Mouse (Mus musculus): Measurements from ENCODE around the gene Lrfn2.

Lrfn2 gene

GRCm38 (mm10) chr17:48931621-48932405, at the start of gene Lrfn2:
Gene Lrfn2 (plus strand): TSS chr17:48932379.
- no peak for DNase-seq (ENCODE audit: low read depth, low spot score)

GRCm38 (mm10) chr17:48887472-48888385, 44.5 kb upstream of the Lrfn2 start:
- no peak for DNase-seq (ENCODE audit: low read depth, low spot score)

GRCm38 (mm10) chr17:48905286-48906040, 26.7 kb upstream of the Lrfn2 start:
- DNase-seq (ENCODE audit: low read depth, low spot score) = no peak

GRCm38 (mm10) chr17:48913437-48913836, 18.7 kb upstream of the Lrfn2 start:
- no peak for DNase-seq (ENCODE audit: low read depth, low spot score)

GRCm38 (mm10) chr17:48917411-48917810, 14.8 kb upstream of the Lrfn2 start:
- DNase-seq (ENCODE audit: low read depth, low spot score) = no peak

- DNase-seq (ENCODE audit: low read depth, low spot score) = no peak
These were observed 13.7 kb upstream of the Lrfn2 start for GRCm38 (mm10) chr17:48918458-48918857.

- DNase-seq (ENCODE audit: low read depth, low spot score) = no peak
These were observed 9.3 kb upstream of the Lrfn2 start for GRCm38 (mm10) chr17:48922905-48923304.

GRCm38 (mm10) chr17:48925426-48925825, 6.8 kb upstream of the Lrfn2 start:
- DNase-seq (ENCODE audit: low read depth, low spot score) = no peak

GRCm38 (mm10) chr17:48930994-48931393, 1.2 kb upstream of the Lrfn2 start:
- no peak for DNase-seq (ENCODE audit: low read depth, low spot score)

GRCm38 (mm10) chr17:48932406-48932906, 277 bp downstream of the Lrfn2 start:
- no peak for DNase-seq (ENCODE audit: low read depth, low spot score)

GRCm38 (mm10) chr17:48932916-48933315, 737 bp downstream of the Lrfn2 start:
- no peak for DNase-seq (ENCODE audit: low read depth, low spot score)

GRCm38 (mm10) chr17:48935201-48935600, 3.0 kb downstream of the Lrfn2 start:
- DNase-seq (ENCODE audit: low read depth, low spot score) = no peak

GRCm38 (mm10) chr17:48936445-48937141, 4.4 kb downstream of the Lrfn2 start:
- no peak for DNase-seq (ENCODE audit: low read depth, low spot score)

- DNase-seq (ENCODE audit: low read depth, low spot score) = no peak
These were observed 6.6 kb downstream of the Lrfn2 start for GRCm38 (mm10) chr17:48938711-48939220.

GRCm38 (mm10) chr17:48946315-48946714, 14.1 kb downstream of the Lrfn2 start:
- DNase-seq (ENCODE audit: low read depth, low spot score) = no peak

- DNase-seq (ENCODE audit: low read depth, low spot score) = no peak
These were observed 14.6 kb downstream of the Lrfn2 start for GRCm38 (mm10) chr17:48946765-48947164.

GRCm38 (mm10) chr17:48951250-48951649, 19.1 kb downstream of the Lrfn2 start:
- no peak for DNase-seq (ENCODE audit: low read depth, low spot score)

GRCm38 (mm10) chr17:48956033-48956631, 24.0 kb downstream of the Lrfn2 start:
- no peak for DNase-seq (ENCODE audit: low read depth, low spot score)

GRCm38 (mm10) chr17:48960161-48960698, 28.1 kb downstream of the Lrfn2 start:
- DNase-seq (ENCODE audit: low read depth, low spot score) = no peak

- no peak for DNase-seq (ENCODE audit: low read depth, low spot score)
These were observed 30.5 kb downstream of the Lrfn2 start for GRCm38 (mm10) chr17:48962646-48963045.

All from 3T3-L1 (cell line).